Mouse (Mus musculus) liver, embryonic 14.5 days (tissue): Measurements from ENCODE around the gene Rec114.

ENCODE experiments used
- CTCF ChIP-seq: IDR thresholded peaks from 2 replicates; pipeline ENCODE4 v1.5.1; 2016; ENCODE audit warnings: antibody characterized with exemption, low read depth, control low read depth
- EP300 ChIP-seq: IDR thresholded peaks from 2 replicates; pipeline ENCODE4 v1.6.1; 2016; ENCODE audit warnings: antibody characterized with exemption, low read depth

- TF ChIP-seq CTCF (no peak), EP300 (peak; percentile 71)
Measured at GRCm38 (mm10) chr9:58718964-58719363, 24.8 kb downstream of the Rec114 start.
